Mouse (Mus musculus) CH12.LX (cell line): ENCODE data around the gene Rgsl1.

Source experiments
- BHLHE40 ChIP-seq: IDR thresholded peaks from 2 replicates; pipeline ENCODE4 v1.6.1; 2011; ENCODE audit warnings: mild to moderate bottlenecking, low read depth, low read length, improper control_type of control experiment
- CTCF ChIP-seq, 2 experiments: IDR thresholded peaks in 1 of 2; conservative IDR thresholded peaks in 1 of 2; 2 replicates each; pipeline ENCODE4 v1.5.1; 2011 to 2012; ENCODE audit warnings: low read depth in 2 of 2, low read length in 2 of 2, improper control_type of control experiment in 1 of 2, inconsistent platforms in 1 of 2, mild to moderate bottlenecking in 1 of 2, moderate library complexity in 1 of 2
- EP300 ChIP-seq: IDR thresholded peaks from 2 replicates; pipeline ENCODE4 v1.6.1; 2011; ENCODE audit warnings: low read length, improper control_type of control experiment
- JUND ChIP-seq: conservative IDR thresholded peaks from 2 replicates; pipeline ENCODE4 v1.6.1; 2011; ENCODE audit warnings: low read depth, low read length, improper control_type of control experiment
- KAT2A ChIP-seq: IDR thresholded peaks from 2 replicates; pipeline ENCODE4 v1.6.1; 2012; ENCODE audit warnings: low read length, improper control_type of control experiment, inconsistent platforms; ENCODE audit not compliant: insufficient replicate concordance
- MAFK ChIP-seq: IDR thresholded peaks from 2 replicates; pipeline ENCODE4 v1.6.1; 2011; ENCODE audit warnings: low read length, improper control_type of control experiment; ENCODE audit not compliant: insufficient replicate concordance
- MAX ChIP-seq: IDR thresholded peaks from 2 replicates; pipeline ENCODE4 v1.6.1; 2011; ENCODE audit warnings: low read length, improper control_type of control experiment
- MEF2A ChIP-seq: IDR thresholded peaks from 2 replicates; pipeline ENCODE4 v1.6.1; 2014; ENCODE audit warnings: low read depth, mild to moderate bottlenecking, inconsistent platforms, low read length, improper control_type of control experiment, borderline replicate concordance
- POLR2A ChIP-seq: IDR thresholded peaks from 2 replicates; pipeline ENCODE4 v1.6.1; 2011; ENCODE audit warnings: low read depth, mild to moderate bottlenecking, improper control_type of control experiment, low read length
- TCF12 ChIP-seq: IDR thresholded peaks from 2 replicates; pipeline ENCODE4 v1.6.1; 2014; ENCODE audit warnings: low read depth, mild to moderate bottlenecking, inconsistent platforms, low read length, improper control_type of control experiment
- UBTF ChIP-seq: IDR thresholded peaks from 2 replicates; pipeline ENCODE4 v1.6.1; 2012; ENCODE audit warnings: low read depth, mild to moderate bottlenecking, inconsistent platforms, low read length, improper control_type of control experiment, moderate library complexity
- ZC3H11A ChIP-seq: IDR thresholded peaks from 2 replicates; pipeline ENCODE4 v1.6.1; 2012; ENCODE audit warnings: low read depth, mild to moderate bottlenecking, inconsistent platforms, low read length, improper control_type of control experiment
- ZNF384 ChIP-seq: IDR thresholded peaks from 2 replicates; pipeline ENCODE4 v1.6.1; 2012; ENCODE audit warnings: low read depth, low read length, improper control_type of control experiment, inconsistent platforms

DNA sequence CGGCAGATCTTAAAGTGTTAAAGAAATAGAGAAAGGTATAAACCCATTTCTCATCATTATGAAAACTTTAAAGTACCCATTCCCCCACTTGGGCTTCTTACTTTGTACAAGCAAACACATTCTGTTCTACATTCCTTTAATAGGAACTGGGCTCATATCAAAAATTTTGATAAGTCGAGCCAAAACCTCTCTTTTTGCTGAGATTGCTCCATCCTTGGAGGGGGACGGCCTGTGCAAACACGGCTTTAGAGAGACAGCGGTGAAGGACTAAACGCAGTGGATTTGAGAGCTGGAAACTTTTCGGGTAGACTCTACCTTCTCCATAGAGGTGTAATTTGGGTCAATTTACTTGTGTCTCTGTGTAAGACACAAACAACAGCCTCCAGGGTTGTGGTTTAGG is 41.3 kb downstream of the Rgsl1 start:
- TF ChIP-seq POLR2A (no peak), CTCF (conservative IDR thresholded peaks at IDR 0.05 in 1 of 2, IDR thresholded peaks at IDR 0.05 in 1 of 2; ENCODE audit: low read depth in 2 of 2, low read length in 2 of 2) (no peak), MAX (no peak), EP300 (no peak), MEF2A (no peak), UBTF (no peak), ZC3H11A (no peak), JUND (no peak), TCF12 (no peak), KAT2A (no peak), BHLHE40 (no peak), ZNF384 (no peak), MAFK (no peak)
